19 mouse cellular contexts compared by ENCODE assay signal in genomic region chr2:73654059-73654891, GRCm38 (mm10).
DNase-seq lines count a peak whose midpoint lies in the region; ATAC-seq and TF ChIP-seq lines count a peak whose summit lies in the region.
"Had no signal": no experiment of that assay in that cellular context is flagged by ENCODE, and none has a peak within 500 bp of the region (broad histone marks: within the 10 kb centered on the region; RNA-seq: fewer than 3 reads in every experiment).

No protein-coding gene starts in this region.

- no peaks in the 10 kb centered on the region for H3K36me3 ChIP-seq in hindbrain, embryonic 10.5 days
- no peaks in the 10 kb centered on the region for H3K36me3 ChIP-seq in hindbrain, embryonic 11.5 days (ENCODE audit: control insufficient read depth, insufficient read depth, low read length)
- H3K36me3 ChIP-seq in lung, postnatal 0 days (ENCODE audit: insufficient read depth, low read length): no peaks in the 10 kb centered on the region

- TF ChIP-seq EP300 in lung, postnatal 0 days (IDR thresholded peaks at IDR 0.05): peak; percentile 56; the same call in 1 of the 2 replicates

- H3K4me1 ChIP-seq in hindbrain, embryonic 10.5 days (replicated peaks): peaks cover 8% of the 10 kb centered on the region
- no peaks in the 10 kb centered on the region for H3K4me1 ChIP-seq in hindbrain, embryonic 11.5 days (replicated peaks; ENCODE audit: control insufficient read depth, insufficient read depth, low read length)
- H3K4me1 ChIP-seq in lung, postnatal 0 days (ENCODE audit: insufficient read depth, low read depth, low read length): no peaks in the 10 kb centered on the region

- no peak for DNase-seq in gastrocnemius, adult 2 months
- no peak for DNase-seq in gastrocnemius, postnatal 14 days
- no peak for DNase-seq in hindbrain, embryonic 10.5 days (ENCODE audit: low spot score)
- DNase-seq in hindbrain, embryonic 11.5 days (ENCODE audit: low spot score): no peak
- peak; percentile 71 for DNase-seq in lung, postnatal 0 days (ENCODE audit: low spot score)
- DNase-seq in lung, postnatal 25 days (ENCODE audit: low spot score): no peak
- DNase-seq in lung, postnatal 4 days: peak; percentile 8 to 38
- DNase-seq in layer of hippocampus, postnatal 36 days: no peak
- DNase-seq: adrenal gland, postnatal 36 days; cerebellum, postnatal 10 days; kidney, postnatal 10 days; layer of hippocampus, adult 9-11 months; liver; right cerebral cortex, postnatal 4 days; thymus, postnatal 14 days had no signal

- H3K27ac ChIP-seq in gastrocnemius, adult 2 months: peak overlapping the region; percentile 54; the same call in 1 of the 2 replicates
- H3K27ac ChIP-seq in hindbrain, embryonic 10.5 days: peak overlapping the region; percentile 56; the same call in 1 of the 2 replicates
- H3K27ac ChIP-seq in hindbrain, embryonic 11.5 days (ENCODE audit: low read depth, low read length): no peak overlapping the region
- peak overlapping the region; percentile 59 for H3K27ac ChIP-seq in lung, postnatal 0 days (ENCODE audit: low read length)

- H3K9me3 ChIP-seq in hindbrain, embryonic 10.5 days: no peaks in the 10 kb centered on the region
- no peaks in the 10 kb centered on the region for H3K9me3 ChIP-seq in hindbrain, embryonic 11.5 days (ENCODE audit: control insufficient read depth, low read length)
- no peaks in the 10 kb centered on the region for H3K9me3 ChIP-seq in lung, postnatal 0 days (ENCODE audit: low read length)

- ATAC-seq in hindbrain, embryonic 11.5 days (ENCODE audit: low FRiP score): no peak
- peak; percentile 52 for ATAC-seq in lung, postnatal 0 days
- ATAC-seq: forebrain, embryonic 16.5 days; inflammation-experienced regulatory T-cells, adult 6 months had no signal

- H3K4me3 ChIP-seq in gastrocnemius, adult 2 months: no peak overlapping the region
- H3K4me3 ChIP-seq in hindbrain, embryonic 10.5 days: no peak overlapping the region
- no peak overlapping the region for H3K4me3 ChIP-seq in hindbrain, embryonic 11.5 days (ENCODE audit: low read depth, low read length)
- no peak overlapping the region for H3K4me3 ChIP-seq in lung, postnatal 0 days (ENCODE audit: low read depth, low read length)
- H3K4me3 ChIP-seq: erythroblast, embryonic 14.5 days had no signal

- no peaks in the 10 kb centered on the region for H3K27me3 ChIP-seq in hindbrain, embryonic 10.5 days (ENCODE audit: insufficient read depth, poor library complexity, severe bottlenecking)
- H3K27me3 ChIP-seq in hindbrain, embryonic 11.5 days (ENCODE audit: control insufficient read depth, insufficient read depth, low read length): no peaks in the 10 kb centered on the region
- no peaks in the 10 kb centered on the region for H3K27me3 ChIP-seq in lung, postnatal 0 days (replicated peaks; ENCODE audit: insufficient read depth, low read length)
- H3K27me3 ChIP-seq: CH12.LX had no signal

- no peak for TF ChIP-seq CTCF in gastrocnemius, adult 2 months (IDR thresholded peaks at IDR 0.05)
- no peak for TF ChIP-seq CTCF in lung, postnatal 0 days (IDR thresholded peaks at IDR 0.05)

- intact Hi-C loops in gastrocnemius, adult 2 months (cut with DNase I): no loop called here
- intact Hi-C loops in gastrocnemius, postnatal 14 days (cut with DNase I; ENCODE audit: low total_unique reads): no loop called here

- WGBS in hindbrain, embryonic 10.5 days: 89% methylated on average over 4 of the region's 4 CpGs
- WGBS in hindbrain, embryonic 11.5 days: 88% methylated on average over 4 of the region's 4 CpGs
- WGBS in lung, postnatal 0 days: 30% methylated on average over 4 of the region's 4 CpGs

- H3K4me2 ChIP-seq in hindbrain, embryonic 11.5 days (replicated peaks; ENCODE audit: low read depth, low read length): no peak overlapping the region
- H3K4me2 ChIP-seq in lung, postnatal 0 days (replicated peaks; ENCODE audit: low read depth, low read length): no peak overlapping the region

- no peak overlapping the region for H3K9ac ChIP-seq in hindbrain, embryonic 11.5 days (ENCODE audit: low read depth, low read length)
- no peak overlapping the region for H3K9ac ChIP-seq in lung, postnatal 0 days (replicated peaks; ENCODE audit: low read depth)

Comparison
In these comparisons a context has a peak if more than half of its experiments do, and no peak if none do; other contexts are left out.
1. DNase-seq: peak in lung, postnatal 0 days (single experiment) and lung, postnatal 4 days (2 of 2); none in gastrocnemius, adult 2 months (single experiment), gastrocnemius, postnatal 14 days (single experiment), hindbrain, embryonic 10.5 days (single experiment), hindbrain, embryonic 11.5 days (single experiment), lung, postnatal 25 days (single experiment) and layer of hippocampus, postnatal 36 days (0 of 2).